Mouse (Mus musculus): ENCODE data around the gene 1700034J05Rik.

1700034J05Rik gene

GRCm38 (mm10) chr6:146926415-146926980, 27.7 kb downstream of the 1700034J05Rik start:
- no peak for DNase-seq (ENCODE audit: low spot score in 2 of 2)

- no peak for DNase-seq (ENCODE audit: low spot score in 2 of 2)
These were observed 35.9 kb downstream of the 1700034J05Rik start for GRCm38 (mm10) chr6:146918341-146918740.

GRCm38 (mm10) chr6:146917396-146917795, 36.8 kb downstream of the 1700034J05Rik start:
- no peak for DNase-seq (ENCODE audit: low spot score in 2 of 2)

GRCm38 (mm10) chr6:146915808-146916207, 38.4 kb downstream of the 1700034J05Rik start:
- no peak for DNase-seq (ENCODE audit: low spot score in 2 of 2)

GRCm38 (mm10) chr6:146913489-146914198, 40.6 kb downstream of the 1700034J05Rik start:
- DNase-seq (ENCODE audit: low spot score in 2 of 2), result no peak

GRCm38 (mm10) chr6:146912835-146913488, 41.3 kb downstream of the 1700034J05Rik start:
- no peak for DNase-seq (ENCODE audit: low spot score in 2 of 2)

GRCm38 (mm10) chr6:146910801-146911200, 43.4 kb downstream of the 1700034J05Rik start:
- DNase-seq (ENCODE audit: low spot score in 2 of 2), result no peak

GRCm38 (mm10) chr6:146909725-146910489, 44.3 kb downstream of the 1700034J05Rik start:
- DNase-seq (ENCODE audit: low spot score in 2 of 2), result no peak

- no peak for DNase-seq (ENCODE audit: low spot score in 2 of 2)
These were observed 45.4 kb downstream of the 1700034J05Rik start for GRCm38 (mm10) chr6:146908801-146909200.

GRCm38 (mm10) chr6:146907795-146908190, 46.4 kb downstream of the 1700034J05Rik start:
- DNase-seq (ENCODE audit: low spot score in 2 of 2), result no peak

- DNase-seq (ENCODE audit: low spot score in 2 of 2), result no peak
These were observed 47.0 kb downstream of the 1700034J05Rik start for GRCm38 (mm10) chr6:146907061-146907794.

- DNase-seq (ENCODE audit: low spot score in 2 of 2), result no peak
These were observed 48.0 kb downstream of the 1700034J05Rik start for GRCm38 (mm10) chr6:146906000-146906786.

GRCm38 (mm10) chr6:146904707-146905106, 49.5 kb downstream of the 1700034J05Rik start:
- DNase-seq (ENCODE audit: low spot score in 2 of 2), result no peak

- no peak for DNase-seq (ENCODE audit: low spot score in 2 of 2)
These were observed 50.6 kb downstream of the 1700034J05Rik start for GRCm38 (mm10) chr6:146903632-146904031.

GRCm38 (mm10) chr6:146901929-146902328, 52.3 kb downstream of the 1700034J05Rik start:
- no peak for DNase-seq (ENCODE audit: low spot score in 2 of 2)

Data from spleen, postnatal 10 days (tissue).